Mouse (Mus musculus): ENCODE data around the gene Ckmt2. TPM values are rescaled to one million over a fixed set of nuclear protein-coding genes. Genes with fewer than 3 reads are reported as not detected.
A peak's percentile ranks its signal among the peaks of the same experiment; 100 is the strongest.

The Ckmt2 gene
- polyA plus RNA-seq, 1 experiment from 2014 or later: not detected

GRCm38 (mm10) chr13:91893132-91893531 lies 16.4 kb upstream of the Ckmt2 start:
- 74% methylated on average over 6 of the region's 6 CpGs for WGBS
- Histone ChIP-seq H3K27ac (no peak overlapping the region), H3K9ac (no peak overlapping the region), H3K36me3 (no peaks in the 10 kb centered on the region), H3K9me3 (no peaks in the 10 kb centered on the region), H3K4me3 (no peak overlapping the region), H3K4me2 (replicated peaks) (no peak overlapping the region), H3K4me1 (no peaks in the 10 kb centered on the region), H3K27me3 (no peaks in the 10 kb centered on the region)
- ATAC-seq (ENCODE audit: insufficient number of reproducible peaks, insufficient read depth, low FRiP score, low TSS enrichment): no peak

- no peak for ATAC-seq (ENCODE audit: insufficient number of reproducible peaks, insufficient read depth, low FRiP score, low TSS enrichment)
- Histone ChIP-seq H3K27me3 (no peaks in the 10 kb centered on the region), H3K4me1 (no peaks in the 10 kb centered on the region), H3K27ac (no peak overlapping the region), H3K9me3 (no peaks in the 10 kb centered on the region), H3K36me3 (no peaks in the 10 kb centered on the region), H3K4me2 (replicated peaks) (no peak overlapping the region), H3K9ac (no peak overlapping the region), H3K4me3 (no peak overlapping the region)
- 88% methylated on average over 6 of the region's 6 CpGs for WGBS
These were observed 13.4 kb upstream of the Ckmt2 start for GRCm38 (mm10) chr13:91890031-91890619.

GRCm38 (mm10) chr13:91884714-91885386 lies 8.2 kb upstream of the Ckmt2 start:
- Histone ChIP-seq H3K27ac (no peak overlapping the region), H3K9me3 (no peaks in the 10 kb centered on the region), H3K4me1 (no peaks in the 10 kb centered on the region), H3K4me3 (no peak overlapping the region), H3K27me3 (no peaks in the 10 kb centered on the region), H3K9ac (no peak overlapping the region), H3K4me2 (replicated peaks) (no peak overlapping the region), H3K36me3 (no peaks in the 10 kb centered on the region)
- ATAC-seq (ENCODE audit: insufficient number of reproducible peaks, insufficient read depth, low FRiP score, low TSS enrichment): no peak
- 81% methylated on average over 5 of the region's 5 CpGs for WGBS

GRCm38 (mm10) chr13:91881837-91882480 lies 5.3 kb upstream of the Ckmt2 start:
- no peaks in the 10 kb centered on the region for H3K4me1 ChIP-seq
- H3K4me2 ChIP-seq (replicated peaks): no peak overlapping the region
- WGBS: 47% methylated on average over 9 of the region's 9 CpGs

GRCm38 (mm10) chr13:91880256-91880655 lies 3.6 kb upstream of the Ckmt2 start:
- no peak for ATAC-seq (ENCODE audit: insufficient number of reproducible peaks, insufficient read depth, low FRiP score, low TSS enrichment)
- WGBS: 86% methylated on average over 4 of the region's 4 CpGs
- H3K4me1 ChIP-seq: no peaks in the 10 kb centered on the region; the same call in 1 of the 2 replicates
- no peaks in the 10 kb centered on the region for H3K27me3 ChIP-seq
- no peak overlapping the region for H3K4me3 ChIP-seq
- H3K9ac ChIP-seq: no peak overlapping the region
- no peak overlapping the region for H3K4me2 ChIP-seq (replicated peaks)
- H3K27ac ChIP-seq: no peak overlapping the region
- H3K9me3 ChIP-seq: no peaks in the 10 kb centered on the region
- no peaks in the 10 kb centered on the region for H3K36me3 ChIP-seq

More at GRCm38 (mm10) chr13:91881837-91882480, 5.3 kb upstream of the Ckmt2 start:
- Histone ChIP-seq H3K4me3 (no peak overlapping the region), H3K9me3 (no peaks in the 10 kb centered on the region), H3K27ac (no peak overlapping the region), H3K9ac (no peak overlapping the region), H3K27me3 (no peaks in the 10 kb centered on the region), H3K36me3 (no peaks in the 10 kb centered on the region)
- ATAC-seq (ENCODE audit: insufficient number of reproducible peaks, insufficient read depth, low FRiP score, low TSS enrichment): no peak

GRCm38 (mm10) chr13:91877996-91878395 lies 1.3 kb upstream of the Ckmt2 start:
- H3K4me3 ChIP-seq: no peak overlapping the region
- H3K36me3 ChIP-seq: no peaks in the 10 kb centered on the region
- 81% methylated on average over 3 of the region's 3 CpGs for WGBS
- no peak overlapping the region for H3K4me2 ChIP-seq (replicated peaks)
- H3K9me3 ChIP-seq: no peaks in the 10 kb centered on the region
- peaks cover 7% of the 10 kb centered on the region for H3K4me1 ChIP-seq
- H3K27me3 ChIP-seq: no peaks in the 10 kb centered on the region
- no peak overlapping the region for H3K9ac ChIP-seq
- H3K27ac ChIP-seq: no peak overlapping the region
- no peak for ATAC-seq (ENCODE audit: insufficient number of reproducible peaks, insufficient read depth, low FRiP score, low TSS enrichment)

- 87% methylated on average over 10 of the region's 10 CpGs for WGBS
These were observed 665 bp upstream of the Ckmt2 start for GRCm38 (mm10) chr13:91877350-91877749.

GRCm38 (mm10) chr13:91875581-91875980 lies 1.1 kb downstream of the Ckmt2 start:
- H3K27ac ChIP-seq: no peak overlapping the region
- ATAC-seq (ENCODE audit: insufficient number of reproducible peaks, insufficient read depth, low FRiP score, low TSS enrichment): no peak
- H3K9me3 ChIP-seq: no peaks in the 10 kb centered on the region
- H3K4me1 ChIP-seq: peaks cover 7% of the 10 kb centered on the region
- no peak overlapping the region for H3K4me3 ChIP-seq
- H3K36me3 ChIP-seq: no peaks in the 10 kb centered on the region
- H3K27me3 ChIP-seq: no peaks in the 10 kb centered on the region
- 57% methylated on average over 2 of the region's 2 CpGs for WGBS
- H3K9ac ChIP-seq: no peak overlapping the region
- no peak overlapping the region for H3K4me2 ChIP-seq (replicated peaks)

More at GRCm38 (mm10) chr13:91877350-91877749, 665 bp upstream of the Ckmt2 start:
- no peak for ATAC-seq (ENCODE audit: insufficient number of reproducible peaks, insufficient read depth, low FRiP score, low TSS enrichment)
- Histone ChIP-seq H3K4me1 (peaks cover 7% of the 10 kb centered on the region), H3K4me2 (replicated peaks) (no peak overlapping the region), H3K36me3 (no peaks in the 10 kb centered on the region), H3K9me3 (no peaks in the 10 kb centered on the region), H3K9ac (no peak overlapping the region), H3K4me3 (no peak overlapping the region), H3K27me3 (no peaks in the 10 kb centered on the region), H3K27ac (no peak overlapping the region)

- Histone ChIP-seq H3K27ac (peak overlapping the region; percentile 70), H3K4me3 (no peak overlapping the region), H3K9me3 (no peaks in the 10 kb centered on the region), H3K27me3 (no peaks in the 10 kb centered on the region), H3K4me2 (replicated peaks) (no peak overlapping the region), H3K36me3 (no peaks in the 10 kb centered on the region), H3K4me1 (peaks cover 7% of the 10 kb centered on the region), H3K9ac (no peak overlapping the region)
- 67% methylated on average over 7 of the region's 7 CpGs for WGBS
- ATAC-seq (ENCODE audit: insufficient number of reproducible peaks, insufficient read depth, low FRiP score, low TSS enrichment): no peak
These were observed 2.1 kb downstream of the Ckmt2 start for GRCm38 (mm10) chr13:91874565-91874964.

- 75% methylated on average over 7 of the region's 7 CpGs for WGBS
- H3K27ac ChIP-seq: peak overlapping the region; percentile 70
- ATAC-seq (ENCODE audit: insufficient number of reproducible peaks, insufficient read depth, low FRiP score, low TSS enrichment): no peak
These were observed 2.9 kb downstream of the Ckmt2 start for GRCm38 (mm10) chr13:91873734-91874329.

GRCm38 (mm10) chr13:91868577-91868976 lies 8.1 kb downstream of the Ckmt2 start:
- 87% methylated on average over 1 of the region's 1 CpGs for WGBS
- H3K4me3 ChIP-seq: no peak overlapping the region
- H3K4me1 ChIP-seq: no peaks in the 10 kb centered on the region
- no peak overlapping the region for H3K4me2 ChIP-seq (replicated peaks)
- ATAC-seq (ENCODE audit: insufficient number of reproducible peaks, insufficient read depth, low FRiP score, low TSS enrichment): no peak
- H3K36me3 ChIP-seq: no peaks in the 10 kb centered on the region
- H3K27ac ChIP-seq: no peak overlapping the region
- H3K9ac ChIP-seq: no peak overlapping the region
- no peaks in the 10 kb centered on the region for H3K9me3 ChIP-seq
- H3K27me3 ChIP-seq: no peaks in the 10 kb centered on the region

More at GRCm38 (mm10) chr13:91873734-91874329, 2.9 kb downstream of the Ckmt2 start:
- Histone ChIP-seq H3K9me3 (no peaks in the 10 kb centered on the region), H3K4me2 (replicated peaks) (no peak overlapping the region), H3K9ac (no peak overlapping the region), H3K4me1 (peaks cover 7% of the 10 kb centered on the region), H3K36me3 (no peaks in the 10 kb centered on the region), H3K4me3 (no peak overlapping the region), H3K27me3 (no peaks in the 10 kb centered on the region)

- Histone ChIP-seq H3K27ac (no peak overlapping the region), H3K4me2 (replicated peaks) (no peak overlapping the region), H3K9ac (no peak overlapping the region), H3K36me3 (no peaks in the 10 kb centered on the region), H3K4me1 (no peaks in the 10 kb centered on the region), H3K27me3 (no peaks in the 10 kb centered on the region), H3K9me3 (no peaks in the 10 kb centered on the region), H3K4me3 (no peak overlapping the region)
- ATAC-seq (ENCODE audit: insufficient number of reproducible peaks, insufficient read depth, low FRiP score, low TSS enrichment): no peak
- WGBS: 79% methylated on average over 7 of the region's 7 CpGs
These were observed 17.9 kb downstream of the Ckmt2 start for GRCm38 (mm10) chr13:91858835-91859234.

Measured in embryonic facial prominence, embryonic 12.5 days (tissue).